Mouse (Mus musculus) stomach, postnatal 0 days (tissue): Measurements from ENCODE around the gene Rragc.

Experiments
- CTCF ChIP-seq: IDR thresholded peaks from 2 replicates; pipeline ENCODE4 v1.5.1; 2016; ENCODE audit warnings: antibody characterized with exemption, low read depth, mild to moderate bottlenecking, moderate library complexity
- EP300 ChIP-seq: optimal IDR thresholded peaks from 2 replicates; pipeline ENCODE3; 2016; ENCODE audit warnings: antibody characterized with exemption

GRCm38 (mm10) chr4:123916748-123917547, at the start of gene Rragc:
- TF ChIP-seq CTCF (peak; percentile 7), EP300 (peak; percentile 87)
